In genomic region chr8:61550006-61550748, GRCm38 (mm10) we compare ENCODE assay signal across 9 mouse cellular contexts.
DNase-seq lines count a peak whose midpoint lies in the region; ATAC-seq lines count a peak whose summit lies in the region.
"Had no signal": no experiment of that assay in that cellular context is flagged by ENCODE, and none has a peak within 500 bp of the region (broad histone marks: within the 10 kb centered on the region; RNA-seq: fewer than 3 reads in every experiment).

No protein-coding gene starts in this region.

- H3K9me3 ChIP-seq in forebrain, embryonic 10.5 days = peaks cover 20% of the 10 kb centered on the region
- H3K9me3 ChIP-seq in forebrain, embryonic 16.5 days (ENCODE audit: control insufficient read depth, low read length) = no peaks in the 10 kb centered on the region; the same call in 1 of the 2 replicates
- peaks cover 9% of the 10 kb centered on the region for H3K9me3 ChIP-seq in embryonic facial prominence, embryonic 13.5 days

- no peak overlapping the region for H3K27ac ChIP-seq in forebrain, embryonic 10.5 days
- no peak overlapping the region for H3K27ac ChIP-seq in forebrain, embryonic 16.5 days (ENCODE audit: low read length)
- no peak overlapping the region for H3K27ac ChIP-seq in embryonic facial prominence, embryonic 13.5 days

- H3K4me2 ChIP-seq in forebrain, embryonic 16.5 days (ENCODE audit: low read length) = no peak overlapping the region
- H3K4me2 ChIP-seq in embryonic facial prominence, embryonic 13.5 days = peak overlapping the region; percentile 18; the same call in 1 of the 2 replicates

- no peak for ATAC-seq in forebrain, embryonic 16.5 days
- no peak for ATAC-seq in embryonic facial prominence, embryonic 13.5 days (ENCODE audit: insufficient number of reproducible peaks, insufficient read depth, low FRiP score, low TSS enrichment, low read depth)

- H3K36me3 ChIP-seq in forebrain, embryonic 10.5 days (replicated peaks) = peaks cover 53% of the 10 kb centered on the region
- H3K36me3 ChIP-seq in forebrain, embryonic 16.5 days (ENCODE audit: control insufficient read depth, insufficient read depth) = peaks cover 7% of the 10 kb centered on the region; the same call in 1 of the 2 replicates
- peaks cover 48% of the 10 kb centered on the region for H3K36me3 ChIP-seq in embryonic facial prominence, embryonic 13.5 days

- H3K4me3 ChIP-seq in forebrain, embryonic 10.5 days = peak overlapping the region; percentile 30
- no peak overlapping the region for H3K4me3 ChIP-seq in forebrain, embryonic 16.5 days (replicated peaks; ENCODE audit: low read length)
- H3K4me3 ChIP-seq in embryonic facial prominence, embryonic 13.5 days = no peak overlapping the region
- H3K4me3 ChIP-seq: myocyte had no signal

- H3K4me1 ChIP-seq in forebrain, embryonic 10.5 days = peaks cover 25% of the 10 kb centered on the region
- no peaks in the 10 kb centered on the region for H3K4me1 ChIP-seq in forebrain, embryonic 16.5 days (replicated peaks; ENCODE audit: control insufficient read depth, insufficient read depth, low read length)
- peaks cover 38% of the 10 kb centered on the region for H3K4me1 ChIP-seq in embryonic facial prominence, embryonic 13.5 days

- peaks cover 8% of the 10 kb centered on the region for H3K27me3 ChIP-seq in forebrain, embryonic 10.5 days (ENCODE audit: poor library complexity, severe bottlenecking)
- H3K27me3 ChIP-seq in forebrain, embryonic 16.5 days (replicated peaks; ENCODE audit: control insufficient read depth, insufficient read depth, low read length) = no peaks in the 10 kb centered on the region
- no peaks in the 10 kb centered on the region for H3K27me3 ChIP-seq in embryonic facial prominence, embryonic 13.5 days

- WGBS in forebrain, embryonic 10.5 days = 48% methylated on average over 27 of the region's 27 CpGs
- 65% methylated on average over 27 of the region's 27 CpGs for WGBS in forebrain, embryonic 16.5 days
- 26% methylated on average over 27 of the region's 27 CpGs for WGBS in embryonic facial prominence, embryonic 13.5 days

- H3K9ac ChIP-seq in forebrain, embryonic 16.5 days (replicated peaks; ENCODE audit: low read depth, low read length) = no peak overlapping the region
- no peak overlapping the region for H3K9ac ChIP-seq in embryonic facial prominence, embryonic 13.5 days

- DNase-seq in forebrain, embryonic 10.5 days (ENCODE audit: extremely low spot score, low spot score) = no peak
- DNase-seq in A20 (ENCODE audit: low read depth, low spot score) = peak; percentile 28
- DNase-seq in lung, postnatal 4 days = peak; percentile 34 to 36
- DNase-seq in frontal cortex, postnatal 10 days (ENCODE audit: low spot score in 2 of 2) = no peak
- no peak for DNase-seq in frontal cortex, adult 2 months (ENCODE audit: extremely low spot score in 1 of 2, low spot score in 1 of 2)
- no peak for DNase-seq in spleen, postnatal 4 days (ENCODE audit: low spot score in 2 of 2)

Comparison
In these comparisons a context has a peak if more than half of its experiments do, and no peak if none do; other contexts are left out.
1. DNase-seq: peak in A20 (single experiment) and lung, postnatal 4 days (2 of 2); none in forebrain, embryonic 10.5 days (single experiment), frontal cortex, postnatal 10 days (0 of 2), frontal cortex, adult 2 months (0 of 2) and spleen, postnatal 4 days (0 of 2).